Mouse (Mus musculus): ENCODE measurements around the gene Unc5b.

DNA sequence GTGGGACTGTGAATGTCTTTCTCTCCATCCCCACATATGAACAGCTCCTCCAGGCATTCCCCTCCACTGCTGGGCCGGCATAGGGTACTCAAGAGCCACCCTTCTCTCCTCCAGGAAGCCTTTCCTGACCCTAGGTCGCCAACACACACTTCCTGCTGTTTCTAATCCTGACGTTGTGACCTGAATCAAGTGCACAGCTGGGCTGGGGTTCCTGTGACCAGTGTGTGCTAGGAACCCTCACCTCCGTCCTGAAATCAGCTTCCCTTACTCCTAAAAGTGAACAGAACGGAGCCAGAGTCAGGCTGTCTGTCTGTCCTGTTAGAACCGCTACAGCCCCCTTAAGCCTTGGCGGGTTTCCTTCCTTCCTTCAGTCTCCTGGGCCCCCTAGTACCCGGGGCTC is 7.6 kb downstream of the Unc5b start:
- TF ChIP-seq TAL1 (IDR thresholded peaks at IDR 0.05; ENCODE audit: low read length) (no peak), GATA1 (IDR thresholded peaks at IDR 0.05; ENCODE audit: low read length) (no peak)

Data from erythroblast, embryonic 14.5 days (primary cell).